Mouse (Mus musculus) T-cell, adult 66 days (primary cell): ENCODE results near the gene Calm1. TPM values are rescaled to one million over a fixed set of nuclear protein-coding genes. Genes with fewer than 3 reads are reported as not detected.

Experiments
- total RNA-seq, 2 experiments: library from RNA; stranded (reverse); gene quantifications; 3 replicates in 1 of 2; 4 replicates in 1 of 2; pipeline ENCODE4 v1.2.4; 2023

The Calm1 gene
- 100 to 1,000 TPM; 421 to 441 TPM for total RNA-seq

DNA sequence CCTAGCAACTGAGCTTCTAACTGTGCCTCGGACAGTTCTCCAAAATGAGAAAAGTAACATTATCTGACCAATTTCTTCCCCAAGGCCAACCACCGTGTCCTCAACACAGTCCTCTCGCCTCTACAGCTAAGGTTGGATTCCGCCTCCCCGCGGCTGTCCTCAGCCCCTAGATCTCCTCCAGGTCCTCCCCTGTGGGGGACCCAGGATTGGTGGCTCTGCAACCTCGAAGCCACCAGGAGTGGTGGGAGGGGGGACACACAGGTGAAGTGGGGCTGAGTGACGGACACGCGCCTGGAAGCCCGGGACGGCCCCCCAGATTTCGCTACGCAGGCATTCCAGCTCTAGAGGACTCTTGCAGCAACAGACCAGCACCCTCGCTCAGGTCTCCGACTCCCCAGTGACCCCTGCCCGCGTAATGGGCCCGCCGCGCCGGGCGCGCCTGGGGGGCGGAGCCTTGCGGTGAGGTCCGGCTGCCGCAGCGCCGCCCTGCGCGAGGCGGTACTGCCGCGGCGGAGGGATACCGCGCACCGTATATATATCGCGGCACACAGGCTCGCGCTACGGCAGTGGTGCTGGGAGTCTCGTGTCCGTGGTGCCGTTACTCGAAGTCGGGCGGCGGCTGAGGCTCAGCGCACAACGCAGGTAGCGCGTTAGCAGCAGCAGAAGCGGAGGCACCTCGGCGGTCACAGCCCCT lies at the start of gene Calm1:
TSS of gene Calm1 (plus strand) at position 469 of the 694 bp plus-strand sequence.

GRCm38 (mm10) chr12:100159261-100159975 lies 39.8 kb upstream of the Calm1 start, which contains the start of gene Nrde2:
Gene Nrde2 (minus strand): TSS chr12:100159653.

Other genes with a start within 250 kb of the Calm1 start
- gene Kcnk13, start 234.9 kb upstream of the Calm1 start, total RNA-seq, result under 1 TPM in 1 of 2 experiments, not detected in 1; 0.17 TPM
- gene Psmc1, start 89.3 kb upstream of the Calm1 start, total RNA-seq, result 10 to 100 TPM; 81.4 to 82.5 TPM
- gene Nrde2, start 39.8 kb upstream of the Calm1 start, total RNA-seq, result 10 to 100 TPM; 28.3 to 37.3 TPM